Mouse (Mus musculus) megakaryocyte, embryonic 14.5 days (primary cell): ENCODE data around the gene Guca2b.

Source experiments
- FLI1 ChIP-seq: IDR thresholded peaks from 2 replicates; pipeline ENCODE4 v1.6.1; 2012; ENCODE audit warnings: low read length, inconsistent platforms, mixed read lengths
- GATA1 ChIP-seq: IDR thresholded peaks from 3 replicates; pipeline ENCODE4 v1.6.1; 2012; ENCODE audit warnings: mixed read lengths, low read length, inconsistent platforms, borderline replicate concordance

GRCm38 (mm10) chr4:119633948-119634347, 24.8 kb downstream of the Guca2b start:
- TF ChIP-seq GATA1 (no peak), FLI1 (no peak)
